Mouse (Mus musculus): ENCODE measurements around the gene Arfgef3. TPM values are rescaled to one million over a fixed set of nuclear protein-coding genes. Genes with fewer than 3 reads are reported as not detected.

Gene Arfgef3
- polyA plus RNA-seq, 1 experiment from 2014 or later = 3.2 TPM

DNA sequence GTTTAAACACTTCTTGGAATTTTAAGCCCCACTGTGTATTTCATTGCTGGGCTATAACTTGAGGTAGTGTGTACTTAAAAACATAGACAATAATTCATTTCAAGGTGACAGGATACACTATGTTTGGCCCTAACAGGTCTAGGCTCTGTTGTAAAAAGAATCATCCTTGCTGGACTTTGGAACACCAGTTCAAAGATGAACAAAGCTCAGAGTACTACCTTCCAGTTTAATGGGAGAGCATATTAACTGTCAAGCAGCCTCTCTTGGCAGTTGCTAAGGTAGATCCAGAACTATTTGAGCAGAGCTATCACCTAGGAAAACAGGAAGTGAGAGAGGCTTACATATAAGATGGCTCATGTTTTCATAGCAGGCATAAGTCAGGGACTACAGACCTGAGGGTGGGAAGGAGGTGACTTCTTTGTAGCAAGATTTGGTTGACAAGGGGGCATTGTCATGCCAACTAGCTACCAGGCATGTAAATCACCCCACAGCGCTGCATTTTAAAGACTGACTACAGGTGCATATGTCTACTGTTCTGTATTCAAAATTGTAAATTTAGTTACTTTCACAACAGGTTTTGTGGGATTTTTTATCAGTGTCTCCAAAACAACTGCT lies 82.0 kb downstream of the Arfgef3 start:
- Histone ChIP-seq H3K4me1 (ENCODE audit: control insufficient read depth, insufficient read depth, low read length) (no peaks in the 10 kb centered on the region), H3K36me3 (ENCODE audit: control insufficient read depth, insufficient read depth, low read length) (no peaks in the 10 kb centered on the region), H3K27ac (ENCODE audit: low read length) (no peak overlapping the region), H3K9me3 (replicated peaks; ENCODE audit: control insufficient read depth, low read length) (no peaks in the 10 kb centered on the region), H3K27me3 (ENCODE audit: control insufficient read depth, insufficient read depth, low read length) (no peaks in the 10 kb centered on the region), H3K4me3 (replicated peaks; ENCODE audit: low read length) (no peak overlapping the region), H3K4me2 (ENCODE audit: low read depth, low read length) (no peak overlapping the region), H3K9ac (ENCODE audit: low read length) (no peak overlapping the region)
- no peak for ATAC-seq (ENCODE audit: insufficient read depth, low FRiP score)
- WGBS = 87% methylated on average over 1 of the region's 1 CpGs

DNA sequence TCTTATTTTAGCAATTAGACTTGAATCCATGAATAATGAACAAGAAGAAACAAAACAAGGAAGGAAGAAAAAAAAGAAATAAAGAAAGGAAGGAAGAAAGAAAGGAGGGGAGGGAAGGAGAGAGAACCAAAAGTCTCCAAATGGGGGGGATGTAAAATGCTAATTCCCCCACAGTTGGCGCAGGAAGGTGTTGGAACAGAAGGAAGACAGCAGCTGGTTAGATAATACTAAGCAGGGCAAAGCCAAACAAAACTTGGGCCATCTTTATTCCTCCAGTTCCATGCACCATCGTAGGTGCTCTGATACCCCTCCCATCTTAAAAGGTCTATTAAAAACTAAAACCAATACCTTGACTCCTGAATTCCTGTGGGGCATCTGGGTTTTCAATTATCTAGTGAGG lies 82.8 kb downstream of the Arfgef3 start:
- Histone ChIP-seq H3K4me3 (replicated peaks; ENCODE audit: low read length) (no peak overlapping the region), H3K9ac (ENCODE audit: low read length) (no peak overlapping the region), H3K9me3 (replicated peaks; ENCODE audit: control insufficient read depth, low read length) (no peaks in the 10 kb centered on the region), H3K4me1 (ENCODE audit: control insufficient read depth, insufficient read depth, low read length) (no peaks in the 10 kb centered on the region), H3K36me3 (ENCODE audit: control insufficient read depth, insufficient read depth, low read length) (no peaks in the 10 kb centered on the region), H3K27me3 (ENCODE audit: control insufficient read depth, insufficient read depth, low read length) (no peaks in the 10 kb centered on the region), H3K4me2 (ENCODE audit: low read depth, low read length) (no peak overlapping the region), H3K27ac (ENCODE audit: low read length) (no peak overlapping the region)
- no peak for ATAC-seq (ENCODE audit: insufficient read depth, low FRiP score)
- 89% methylated on average over 2 of the region's 2 CpGs for WGBS

DNA sequence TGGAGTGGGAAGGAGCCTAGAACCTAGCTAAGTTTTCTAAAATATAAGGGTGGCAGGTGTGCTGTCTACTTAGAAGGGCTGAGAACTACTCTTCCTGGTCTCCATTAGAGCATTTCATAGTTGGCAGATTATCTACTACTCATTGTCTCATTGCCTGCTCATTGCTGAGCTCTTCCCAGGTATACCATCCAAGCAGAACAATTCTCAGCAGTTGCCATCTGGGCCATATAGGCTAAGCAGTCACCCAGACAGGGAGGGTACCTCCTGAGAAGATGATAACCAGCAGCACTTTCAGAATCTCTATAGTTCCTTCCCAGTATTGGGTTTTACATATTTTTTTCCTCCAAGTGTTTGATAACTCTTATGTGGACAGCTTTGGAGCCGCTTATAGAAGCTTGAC lies 86.2 kb downstream of the Arfgef3 start:
- ATAC-seq (ENCODE audit: insufficient read depth, low FRiP score) = no peak
- no peaks in the 10 kb centered on the region for H3K9me3 ChIP-seq (replicated peaks; ENCODE audit: control insufficient read depth, low read length)
- H3K27me3 ChIP-seq (ENCODE audit: control insufficient read depth, insufficient read depth, low read length) = no peaks in the 10 kb centered on the region
- H3K4me1 ChIP-seq (ENCODE audit: control insufficient read depth, insufficient read depth, low read length) = no peaks in the 10 kb centered on the region
- 94% methylated on average over 1 of the region's 1 CpGs for WGBS
- no peaks in the 10 kb centered on the region for H3K36me3 ChIP-seq (ENCODE audit: control insufficient read depth, insufficient read depth, low read length)
- H3K4me3 ChIP-seq (replicated peaks; ENCODE audit: low read length) = no peak overlapping the region
- no peak overlapping the region for H3K9ac ChIP-seq (ENCODE audit: low read length)
- H3K4me2 ChIP-seq (ENCODE audit: low read depth, low read length) = no peak overlapping the region
- no peak overlapping the region for H3K27ac ChIP-seq (ENCODE audit: low read length)

DNA sequence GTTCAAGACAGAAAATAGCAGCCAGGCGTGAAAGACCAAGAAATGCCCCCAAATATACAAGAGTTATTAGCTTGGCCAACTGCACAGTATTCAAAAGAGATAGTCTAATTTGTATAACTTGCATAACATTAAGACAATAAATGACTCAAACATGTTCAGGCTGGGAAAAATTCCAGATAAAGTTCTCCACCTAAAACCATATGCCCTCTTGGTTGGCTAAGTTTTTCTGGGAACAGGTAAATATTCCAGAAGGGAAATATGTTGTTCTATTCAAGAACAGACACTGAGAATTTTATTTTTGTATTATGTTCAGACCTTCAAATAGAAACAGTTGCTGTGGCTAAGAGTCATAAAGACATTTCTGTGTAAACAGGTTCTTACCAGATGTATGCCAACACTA lies 96.7 kb downstream of the Arfgef3 start:
- Histone ChIP-seq H3K36me3 (ENCODE audit: control insufficient read depth, insufficient read depth, low read length) (no peaks in the 10 kb centered on the region), H3K9me3 (replicated peaks; ENCODE audit: control insufficient read depth, low read length) (no peaks in the 10 kb centered on the region), H3K4me2 (ENCODE audit: low read depth, low read length) (no peak overlapping the region), H3K9ac (ENCODE audit: low read length) (no peak overlapping the region), H3K27me3 (ENCODE audit: control insufficient read depth, insufficient read depth, low read length) (no peaks in the 10 kb centered on the region), H3K4me1 (ENCODE audit: control insufficient read depth, insufficient read depth, low read length) (no peaks in the 10 kb centered on the region), H3K27ac (ENCODE audit: low read length) (no peak overlapping the region), H3K4me3 (replicated peaks; ENCODE audit: low read length) (no peak overlapping the region)
- ATAC-seq (ENCODE audit: insufficient read depth, low FRiP score) = no peak
- WGBS = 67% methylated on average over 1 of the region's 1 CpGs

DNA sequence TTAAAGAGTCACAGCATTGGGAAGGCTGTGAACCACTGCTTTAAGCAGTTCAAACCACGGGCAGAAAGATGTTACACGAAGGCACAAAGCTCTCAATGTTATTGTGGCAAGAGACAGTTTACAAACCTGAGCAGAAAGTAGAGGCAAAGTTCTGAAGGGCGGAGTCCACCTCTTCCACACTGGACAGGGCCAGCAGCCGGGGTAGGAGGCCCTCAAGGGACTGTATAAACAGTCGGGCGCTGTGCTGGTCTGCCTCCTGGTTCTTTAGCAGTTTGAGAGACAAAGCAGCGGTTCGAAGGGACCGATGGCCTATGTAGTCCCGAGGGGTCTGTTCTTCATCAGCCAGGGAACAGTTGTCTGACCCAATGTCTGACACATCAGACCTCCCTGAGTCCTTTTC lies 97.7 kb downstream of the Arfgef3 start:
- Histone ChIP-seq H3K4me2 (ENCODE audit: low read depth, low read length) (no peak overlapping the region), H3K4me1 (ENCODE audit: control insufficient read depth, insufficient read depth, low read length) (no peaks in the 10 kb centered on the region), H3K36me3 (ENCODE audit: control insufficient read depth, insufficient read depth, low read length) (no peaks in the 10 kb centered on the region), H3K9ac (ENCODE audit: low read length) (no peak overlapping the region), H3K27me3 (ENCODE audit: control insufficient read depth, insufficient read depth, low read length) (no peaks in the 10 kb centered on the region), H3K4me3 (replicated peaks; ENCODE audit: low read length) (no peak overlapping the region), H3K27ac (ENCODE audit: low read length) (no peak overlapping the region), H3K9me3 (replicated peaks; ENCODE audit: control insufficient read depth, low read length) (no peaks in the 10 kb centered on the region)
- no peak for ATAC-seq (ENCODE audit: insufficient read depth, low FRiP score)
- 60% methylated on average over 10 of the region's 10 CpGs for WGBS

DNA sequence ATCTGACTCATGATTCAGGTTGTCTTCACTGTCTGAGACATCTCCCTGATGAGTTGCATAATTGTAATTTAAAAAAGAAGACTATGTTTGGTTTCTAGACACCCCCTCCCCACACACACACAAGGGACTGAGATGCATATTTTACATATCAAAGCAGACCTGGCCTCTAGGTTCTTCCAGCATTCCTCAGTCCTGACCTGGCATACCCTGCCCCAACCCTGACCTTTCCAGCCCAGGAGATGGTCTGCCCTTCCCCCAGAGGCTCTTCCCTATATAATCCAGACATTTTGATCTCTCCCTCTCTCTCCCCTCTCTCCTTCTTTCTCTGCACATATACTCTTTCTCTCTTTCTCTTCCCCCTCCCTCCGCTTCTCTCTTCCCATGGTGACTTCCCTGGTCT lies 99.4 kb downstream of the Arfgef3 start:
- H3K9me3 ChIP-seq (replicated peaks; ENCODE audit: control insufficient read depth, low read length) = no peaks in the 10 kb centered on the region
- H3K36me3 ChIP-seq (ENCODE audit: control insufficient read depth, insufficient read depth, low read length) = no peaks in the 10 kb centered on the region
- 85% methylated on average over 1 of the region's 1 CpGs for WGBS
- H3K27me3 ChIP-seq (ENCODE audit: control insufficient read depth, insufficient read depth, low read length) = no peaks in the 10 kb centered on the region
- H3K4me2 ChIP-seq (ENCODE audit: low read depth, low read length) = no peak overlapping the region
- no peaks in the 10 kb centered on the region for H3K4me1 ChIP-seq (ENCODE audit: control insufficient read depth, insufficient read depth, low read length)
- H3K27ac ChIP-seq (ENCODE audit: low read length) = no peak overlapping the region
- H3K9ac ChIP-seq (ENCODE audit: low read length) = no peak overlapping the region
- H3K4me3 ChIP-seq (replicated peaks; ENCODE audit: low read length) = no peak overlapping the region
- no peak for ATAC-seq (ENCODE audit: insufficient read depth, low FRiP score)

DNA sequence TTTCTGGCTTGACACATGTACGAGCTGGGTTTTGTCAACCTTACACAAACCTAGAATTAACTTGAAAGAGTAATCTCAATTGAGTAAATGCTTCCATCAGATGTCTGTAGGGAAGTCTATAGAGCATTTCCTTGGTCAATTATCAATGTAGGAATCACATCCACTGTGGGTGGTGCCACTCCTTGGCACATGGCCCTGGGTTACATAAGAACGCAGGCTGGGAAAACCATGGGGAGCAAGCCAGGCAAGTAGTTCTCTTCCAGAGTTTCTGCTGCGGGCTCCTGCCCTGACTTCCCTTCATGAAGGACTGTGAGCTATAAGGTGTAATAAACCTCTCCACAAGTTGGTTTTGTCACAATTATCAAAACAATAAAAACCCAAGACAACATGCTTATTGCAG lies 100.2 kb downstream of the Arfgef3 start:
- Histone ChIP-seq H3K36me3 (ENCODE audit: control insufficient read depth, insufficient read depth, low read length) (no peaks in the 10 kb centered on the region), H3K4me1 (ENCODE audit: control insufficient read depth, insufficient read depth, low read length) (no peaks in the 10 kb centered on the region), H3K27me3 (ENCODE audit: control insufficient read depth, insufficient read depth, low read length) (no peaks in the 10 kb centered on the region), H3K9ac (ENCODE audit: low read length) (no peak overlapping the region), H3K4me3 (replicated peaks; ENCODE audit: low read length) (no peak overlapping the region), H3K27ac (ENCODE audit: low read length) (no peak overlapping the region), H3K4me2 (ENCODE audit: low read depth, low read length) (no peak overlapping the region), H3K9me3 (replicated peaks; ENCODE audit: control insufficient read depth, low read length) (no peaks in the 10 kb centered on the region)
- WGBS = 78% methylated on average over 3 of the region's 3 CpGs
- ATAC-seq (ENCODE audit: insufficient read depth, low FRiP score) = no peak

DNA sequence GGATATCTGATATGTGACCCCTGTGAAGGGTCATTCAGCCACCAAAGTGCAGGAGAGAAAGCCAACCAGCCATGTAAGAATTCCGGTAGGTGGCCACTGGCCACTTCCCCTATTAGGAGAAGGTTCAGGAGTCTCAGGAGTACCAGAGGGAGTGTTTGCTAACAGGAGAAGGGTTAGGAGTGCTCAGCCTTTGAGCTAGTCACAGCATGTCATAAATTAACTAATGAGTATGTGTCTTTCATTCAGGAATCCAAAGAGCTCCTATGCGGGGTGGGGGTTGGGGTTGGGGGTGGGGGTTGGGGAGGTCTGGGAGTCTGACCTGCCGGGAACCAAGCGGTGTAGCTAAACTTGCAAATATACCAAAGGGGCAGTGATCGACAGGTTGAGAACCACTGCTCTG lies 100.9 kb downstream of the Arfgef3 start:
- H3K4me1 ChIP-seq (ENCODE audit: control insufficient read depth, insufficient read depth, low read length) = no peaks in the 10 kb centered on the region
- no peak overlapping the region for H3K4me3 ChIP-seq (replicated peaks; ENCODE audit: low read length)
- H3K4me2 ChIP-seq (ENCODE audit: low read depth, low read length) = no peak overlapping the region
- H3K9ac ChIP-seq (ENCODE audit: low read length) = no peak overlapping the region
- H3K27ac ChIP-seq (ENCODE audit: low read length) = no peak overlapping the region
- WGBS = 56% methylated on average over 5 of the region's 5 CpGs
- no peaks in the 10 kb centered on the region for H3K9me3 ChIP-seq (replicated peaks; ENCODE audit: control insufficient read depth, low read length)
- ATAC-seq (ENCODE audit: insufficient read depth, low FRiP score) = no peak
- H3K27me3 ChIP-seq (ENCODE audit: control insufficient read depth, insufficient read depth, low read length) = no peaks in the 10 kb centered on the region
- no peaks in the 10 kb centered on the region for H3K36me3 ChIP-seq (ENCODE audit: control insufficient read depth, insufficient read depth, low read length)

DNA sequence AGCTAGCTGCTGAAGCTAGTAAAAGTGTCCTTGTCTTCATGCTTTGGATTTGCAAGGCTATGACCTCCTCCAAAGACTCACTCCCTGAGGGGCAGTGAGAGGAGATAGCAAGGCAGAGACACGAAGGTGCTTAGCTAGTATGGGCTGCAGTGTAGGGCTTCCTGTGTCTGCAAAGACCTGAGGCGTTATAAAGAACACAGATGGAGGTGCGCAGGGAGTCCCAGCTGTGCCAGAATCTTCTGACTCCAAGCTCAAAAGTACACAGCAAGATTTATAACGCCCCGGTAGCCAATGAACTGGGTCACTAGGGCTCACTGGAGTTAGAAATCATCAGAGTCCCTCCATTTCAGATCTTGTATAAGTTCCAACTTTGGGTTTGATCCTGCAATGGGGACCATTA lies 103.2 kb downstream of the Arfgef3 start:
- H3K4me3 ChIP-seq (replicated peaks; ENCODE audit: low read length) = no peak overlapping the region
- ATAC-seq (ENCODE audit: insufficient read depth, low FRiP score) = no peak
- H3K9ac ChIP-seq (ENCODE audit: low read length) = no peak overlapping the region
- no peaks in the 10 kb centered on the region for H3K4me1 ChIP-seq (ENCODE audit: control insufficient read depth, insufficient read depth, low read length)
- no peaks in the 10 kb centered on the region for H3K36me3 ChIP-seq (ENCODE audit: control insufficient read depth, insufficient read depth, low read length)
- H3K9me3 ChIP-seq (replicated peaks; ENCODE audit: control insufficient read depth, low read length) = no peaks in the 10 kb centered on the region
- no peaks in the 10 kb centered on the region for H3K27me3 ChIP-seq (ENCODE audit: control insufficient read depth, insufficient read depth, low read length)
- no peak overlapping the region for H3K4me2 ChIP-seq (ENCODE audit: low read depth, low read length)
- no peak overlapping the region for H3K27ac ChIP-seq (ENCODE audit: low read length)
- 79% methylated on average over 5 of the region's 5 CpGs for WGBS

DNA sequence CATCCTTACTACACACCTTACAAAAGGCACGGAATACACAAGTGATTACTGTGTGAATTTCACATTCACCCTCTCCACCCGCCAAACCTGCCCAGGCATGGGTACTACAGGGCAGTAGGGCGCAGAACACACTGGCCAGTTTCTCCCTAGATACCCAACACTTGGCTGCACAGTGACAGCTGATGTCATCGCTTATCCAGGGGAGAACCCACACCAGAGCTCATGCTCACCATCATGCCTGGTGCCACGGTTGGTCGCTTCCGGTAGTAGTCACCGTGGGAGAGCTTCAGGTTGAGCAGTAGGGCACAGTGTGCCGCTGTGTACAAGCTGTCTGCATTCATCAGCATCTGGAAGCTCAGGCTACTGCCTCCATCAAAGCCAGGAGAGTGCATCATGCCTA lies 108.3 kb downstream of the Arfgef3 start:
- H3K27me3 ChIP-seq (ENCODE audit: control insufficient read depth, insufficient read depth, low read length) = no peaks in the 10 kb centered on the region
- no peak overlapping the region for H3K27ac ChIP-seq (ENCODE audit: low read length)
- no peak overlapping the region for H3K9ac ChIP-seq (ENCODE audit: low read length)
- H3K4me1 ChIP-seq (ENCODE audit: control insufficient read depth, insufficient read depth, low read length) = no peaks in the 10 kb centered on the region
- H3K4me2 ChIP-seq (ENCODE audit: low read depth, low read length) = no peak overlapping the region
- 91% methylated on average over 9 of the region's 9 CpGs for whole genome bisulfite sequencing
- H3K9me3 ChIP-seq (replicated peaks; ENCODE audit: control insufficient read depth, low read length) = no peaks in the 10 kb centered on the region
- ATAC-seq (ENCODE audit: insufficient read depth, low FRiP score) = no peak
- no peaks in the 10 kb centered on the region for H3K36me3 ChIP-seq (ENCODE audit: control insufficient read depth, insufficient read depth, low read length)
- H3K4me3 ChIP-seq (replicated peaks; ENCODE audit: low read length) = no peak overlapping the region
